Mouse (Mus musculus): ENCODE measurements around the gene Hpcal4. TPM values are rescaled to one million over a fixed set of nuclear protein-coding genes. Genes with fewer than 3 reads are reported as not detected.

Hpcal4 gene
- polyA plus RNA-seq, 1 experiment from 2014 or later, result 34.4 TPM

DNA sequence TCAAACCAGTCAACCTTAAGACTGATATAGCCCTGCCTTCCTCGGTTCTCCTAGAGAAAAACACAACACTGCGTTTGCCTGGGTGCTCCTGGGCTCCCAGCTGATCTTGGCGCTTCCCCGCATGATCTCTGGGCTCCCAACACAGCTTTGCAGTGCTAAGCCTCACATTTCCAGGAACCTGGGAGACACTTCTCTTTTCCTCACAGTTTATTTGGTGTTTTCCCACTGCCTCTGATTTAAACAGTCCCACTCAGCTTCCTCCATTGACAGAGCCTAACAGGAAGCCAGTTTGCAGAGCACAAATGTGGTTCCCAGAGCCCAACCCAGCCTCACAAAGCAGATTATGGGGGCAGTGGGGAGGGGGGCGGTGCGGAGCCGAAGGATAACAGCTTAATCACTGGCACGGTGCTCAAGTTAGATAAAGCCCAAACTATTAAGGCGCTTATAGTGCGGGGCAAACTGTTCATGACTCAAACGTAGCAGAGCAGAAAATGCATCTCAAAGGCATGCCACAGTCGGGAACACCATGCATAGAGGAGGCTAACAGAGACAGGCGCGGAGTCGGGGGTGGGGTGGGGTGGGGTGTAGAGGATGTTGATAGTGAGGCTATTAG, 20.6 kb upstream of the Hpcal4 start:
- ATAC-seq (ENCODE audit: low FRiP score), result no peak
- no peak overlapping the region for H3K27ac ChIP-seq (replicated peaks)
- H3K36me3 ChIP-seq, result no peaks in the 10 kb centered on the region
- no peak overlapping the region for H3K4me3 ChIP-seq (replicated peaks)
- H3K27me3 ChIP-seq (replicated peaks), result 0 out of 2 replicates have a peak, but pooled peaks cover 2% of the 10 kb centered on the region
- H3K4me2 ChIP-seq, result peak overlapping the region; percentile 45
- H3K9me3 ChIP-seq (replicated peaks), result no peaks in the 10 kb centered on the region
- H3K4me1 ChIP-seq, result no peaks in the 10 kb centered on the region; the same call in 1 of the 2 replicates
- no peak overlapping the region for H3K9ac ChIP-seq (replicated peaks)
- WGBS, result 13% methylated on average over 15 of the region's 15 CpGs

DNA sequence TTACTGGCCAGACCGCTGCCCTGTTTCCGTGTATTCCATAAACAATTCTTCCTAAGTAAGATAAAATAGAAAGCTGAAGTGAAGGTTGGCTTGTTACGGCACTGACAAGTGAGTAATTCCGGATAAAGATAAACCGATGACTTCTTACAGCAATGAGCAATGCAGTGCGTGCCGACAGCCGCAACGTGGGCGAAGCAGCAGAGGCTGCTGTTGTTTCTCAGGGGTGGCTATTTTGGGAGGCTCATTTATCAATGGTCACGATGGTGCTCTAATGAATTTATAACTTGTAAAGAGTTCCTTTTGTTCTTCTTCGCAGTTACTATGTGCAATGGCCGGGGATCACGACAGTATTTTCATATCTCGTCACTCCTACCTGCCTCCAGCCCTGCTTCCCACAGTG, 18.9 kb upstream of the Hpcal4 start:
- WGBS, result 73% methylated on average over 15 of the region's 15 CpGs
- no peak for ATAC-seq (ENCODE audit: low FRiP score)
- Histone ChIP-seq H3K4me3 (replicated peaks) (no peak overlapping the region), H3K9me3 (replicated peaks) (no peaks in the 10 kb centered on the region), H3K27me3 (replicated peaks) (0 out of 2 replicates have a peak, but pooled peaks cover 2% of the 10 kb centered on the region), H3K4me2 (no peak overlapping the region), H3K36me3 (no peaks in the 10 kb centered on the region), H3K9ac (replicated peaks) (no peak overlapping the region), H3K27ac (replicated peaks) (no peak overlapping the region), H3K4me1 (no peaks in the 10 kb centered on the region; the same call in 1 of the 2 replicates)

DNA sequence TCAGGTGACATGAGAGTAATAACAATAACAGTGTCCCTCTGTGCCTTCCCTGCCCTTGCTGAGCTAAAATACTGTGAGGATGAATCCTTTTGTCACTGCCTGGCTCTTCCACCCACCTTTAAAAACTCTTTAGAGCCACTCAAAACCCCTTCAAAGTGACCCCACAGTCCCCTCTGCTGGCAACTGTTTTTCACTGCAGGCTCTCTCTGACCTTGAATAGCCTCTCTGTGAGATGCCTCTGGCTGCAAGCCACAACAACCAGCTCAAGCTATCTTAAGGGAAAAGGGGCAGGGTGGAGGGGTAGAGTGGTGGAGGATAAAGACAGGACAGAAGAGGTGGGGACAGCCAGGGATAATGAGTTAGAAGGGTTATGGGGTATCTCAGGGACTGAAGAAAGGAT, 11.2 kb upstream of the Hpcal4 start:
- no peaks in the 10 kb centered on the region for H3K9me3 ChIP-seq (replicated peaks)
- H3K36me3 ChIP-seq, result no peaks in the 10 kb centered on the region
- no peaks in the 10 kb centered on the region for H3K27me3 ChIP-seq (replicated peaks)
- ATAC-seq (ENCODE audit: low FRiP score), result no peak
- H3K9ac ChIP-seq (replicated peaks), result no peak overlapping the region
- no peak overlapping the region for H3K27ac ChIP-seq (replicated peaks)
- H3K4me3 ChIP-seq (replicated peaks), result no peak overlapping the region
- H3K4me1 ChIP-seq, result no peaks in the 10 kb centered on the region
- no peak overlapping the region for H3K4me2 ChIP-seq

DNA sequence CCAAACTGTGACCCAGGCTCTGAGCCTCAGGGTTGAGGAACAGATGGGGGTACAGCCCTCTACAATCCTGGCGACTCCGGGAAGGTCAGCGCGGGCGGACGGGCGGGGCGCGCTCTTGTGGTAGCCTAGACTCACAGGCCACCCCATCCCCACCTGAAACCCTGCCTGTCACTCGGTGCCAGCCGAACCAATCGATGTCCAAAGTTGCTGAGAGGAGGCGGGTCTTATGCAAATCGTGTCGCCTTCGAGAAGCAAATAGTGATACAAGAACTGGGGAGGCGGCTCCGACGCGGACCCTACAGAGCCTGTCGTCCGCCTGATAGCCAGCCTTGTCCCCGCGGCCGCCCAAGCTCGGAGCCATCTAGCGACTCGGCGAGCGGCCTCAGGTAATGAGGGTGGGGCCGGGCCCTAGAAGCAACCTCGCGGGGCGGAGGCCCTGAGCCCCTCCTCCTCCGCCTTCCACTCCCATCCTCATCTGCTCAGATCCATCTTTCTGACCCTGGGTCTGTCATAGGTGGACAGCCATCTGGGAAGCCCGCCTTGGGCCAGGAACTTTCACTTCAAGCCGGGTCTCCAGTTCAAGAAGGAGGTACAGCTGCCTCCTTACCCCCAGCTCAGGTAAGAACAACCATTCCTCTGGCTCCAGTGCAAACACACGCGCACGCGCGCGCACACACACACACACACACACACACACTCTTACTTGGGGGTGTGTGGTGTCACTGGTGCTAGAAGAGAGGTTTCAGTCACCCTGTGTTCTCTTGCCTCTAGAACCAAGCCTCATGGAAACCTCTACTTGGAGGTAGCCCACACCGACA, 421 bp downstream of the Hpcal4 start:
- 10% methylated on average over 44 of the region's 44 CpGs for WGBS
- ATAC-seq (ENCODE audit: low FRiP score), result peak; percentile 94
- no peaks in the 10 kb centered on the region for H3K9me3 ChIP-seq (replicated peaks)
- H3K9ac ChIP-seq (replicated peaks), result peak overlapping the region; percentile 64
- H3K4me1 ChIP-seq, result peaks cover 37% of the 10 kb centered on the region
- H3K27me3 ChIP-seq (replicated peaks), result peaks cover 25% of the 10 kb centered on the region
- peak overlapping the region; percentile 88 for H3K4me2 ChIP-seq
- peak overlapping the region; percentile 60 for H3K4me3 ChIP-seq (replicated peaks)
- H3K36me3 ChIP-seq, result no peaks in the 10 kb centered on the region; the same call in 1 of the 2 replicates
- H3K27ac ChIP-seq (replicated peaks), result peak overlapping the region; percentile 76

DNA sequence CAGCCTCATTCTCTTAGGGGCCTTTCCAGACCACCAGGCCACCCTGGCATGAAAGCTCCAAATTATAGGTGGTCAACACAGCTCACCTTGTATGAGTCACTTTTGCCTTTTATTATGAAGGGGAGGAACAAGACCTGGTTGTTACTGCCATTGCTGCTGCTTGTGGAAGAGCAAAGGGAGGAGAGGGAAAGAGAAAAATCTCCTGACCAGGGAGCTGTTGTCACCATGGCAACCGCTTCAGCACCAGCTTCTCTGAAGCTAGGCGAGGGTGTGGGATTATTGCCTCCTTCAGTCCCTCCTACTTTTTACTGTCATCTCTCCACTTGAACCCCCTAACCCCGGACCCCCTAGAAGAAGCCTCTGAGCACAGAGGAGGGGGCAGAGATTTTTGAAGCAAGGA, 1.8 kb downstream of the Hpcal4 start:
- Histone ChIP-seq H3K36me3 (peaks cover 5% of the 10 kb centered on the region; the same call in 1 of the 2 replicates), H3K4me2 (peak overlapping the region; percentile 88), H3K9me3 (replicated peaks) (no peaks in the 10 kb centered on the region), H3K9ac (replicated peaks) (no peak overlapping the region), H3K27me3 (replicated peaks) (peaks cover 28% of the 10 kb centered on the region), H3K27ac (replicated peaks) (peak overlapping the region; percentile 30; the same call in 1 of the 2 replicates), H3K4me3 (replicated peaks) (peak overlapping the region; percentile 3; the same call in 1 of the 2 replicates), H3K4me1 (peaks cover 37% of the 10 kb centered on the region)
- 0 out of 2 replicates have a peak, but pooled peaks have one; percentile 25 for ATAC-seq (ENCODE audit: low FRiP score)
- WGBS, result 38% methylated on average over 3 of the region's 3 CpGs

DNA sequence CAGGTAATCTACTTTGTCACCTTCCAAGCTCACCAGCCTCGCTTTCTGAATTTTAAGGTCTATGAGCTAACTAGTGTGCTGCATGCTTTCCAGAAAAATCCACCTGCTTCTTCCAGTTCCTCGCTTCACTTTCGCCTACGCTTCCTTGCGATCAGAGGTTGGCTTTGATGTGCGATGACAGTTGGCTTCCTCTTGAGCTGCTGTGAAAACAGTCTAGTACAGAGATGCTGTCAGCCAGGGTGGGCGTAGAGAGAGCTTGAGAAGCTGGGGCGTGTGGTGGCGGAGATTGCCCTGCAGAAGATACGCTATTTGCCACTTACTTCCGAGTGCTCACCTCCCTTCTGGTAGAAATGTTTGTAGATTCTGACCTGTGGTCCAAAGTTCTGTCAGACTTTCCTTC, 9.3 kb downstream of the Hpcal4 start:
- H3K4me3 ChIP-seq (replicated peaks), result no peak overlapping the region
- WGBS, result 88% methylated on average over 11 of the region's 11 CpGs
- no peaks in the 10 kb centered on the region for H3K4me1 ChIP-seq
- H3K4me2 ChIP-seq, result no peak overlapping the region
- no peak overlapping the region for H3K27ac ChIP-seq (replicated peaks)
- peaks cover 23% of the 10 kb centered on the region for H3K36me3 ChIP-seq
- H3K27me3 ChIP-seq (replicated peaks), result peaks cover 11% of the 10 kb centered on the region; the same call in 1 of the 2 replicates
- no peak overlapping the region for H3K9ac ChIP-seq (replicated peaks)
- H3K9me3 ChIP-seq (replicated peaks), result no peaks in the 10 kb centered on the region
- ATAC-seq (ENCODE audit: low FRiP score), result no peak

DNA sequence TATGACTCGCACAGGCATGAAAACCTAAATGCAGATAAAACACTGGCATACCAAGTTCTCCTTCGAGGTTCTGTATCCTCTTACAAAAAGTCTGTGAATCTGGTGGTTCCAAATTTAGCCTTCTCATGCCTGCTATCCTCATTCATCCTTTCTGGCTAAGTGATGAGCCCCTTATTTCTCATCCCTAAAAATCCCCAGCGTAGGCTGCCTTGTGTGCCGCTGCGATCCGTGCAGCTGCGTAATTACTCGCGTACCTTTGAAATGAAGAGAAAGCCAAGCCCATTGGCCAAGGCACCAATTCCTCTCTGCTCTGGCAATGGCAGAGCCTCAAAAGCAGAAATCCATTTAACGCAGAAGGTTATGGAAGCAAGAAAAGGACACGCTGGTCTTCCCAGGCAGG, 10.8 kb downstream of the Hpcal4 start:
- WGBS, result 90% methylated on average over 11 of the region's 11 CpGs
- no peaks in the 10 kb centered on the region for H3K4me1 ChIP-seq
- no peak overlapping the region for H3K4me3 ChIP-seq (replicated peaks)
- H3K4me2 ChIP-seq, result no peak overlapping the region
- no peak overlapping the region for H3K27ac ChIP-seq (replicated peaks)
- no peak overlapping the region for H3K9ac ChIP-seq (replicated peaks)
- peaks cover 20% of the 10 kb centered on the region for H3K36me3 ChIP-seq
- no peaks in the 10 kb centered on the region for H3K9me3 ChIP-seq (replicated peaks)
- H3K27me3 ChIP-seq (replicated peaks), result peaks cover 15% of the 10 kb centered on the region
- no peak for ATAC-seq (ENCODE audit: low FRiP score)

DNA sequence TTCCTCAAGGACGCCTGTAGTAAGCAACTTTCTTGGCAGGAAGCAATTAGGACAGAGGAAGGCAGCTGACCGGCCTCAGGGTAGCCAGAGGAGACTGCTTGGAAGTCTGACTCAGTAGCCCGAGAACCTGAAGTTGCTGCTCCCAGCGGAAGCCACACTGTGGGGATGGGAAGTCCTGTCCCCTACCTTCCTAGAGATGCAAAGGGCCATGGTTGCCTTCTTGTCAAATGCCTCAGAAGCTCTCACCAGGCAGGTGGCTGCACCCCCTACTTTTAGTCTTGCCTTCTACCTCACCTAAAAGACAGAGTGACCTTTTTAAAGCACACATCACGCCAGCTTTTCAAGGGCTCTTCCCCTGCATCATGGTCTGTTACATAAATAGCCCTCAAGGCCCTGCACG, 13.7 kb downstream of the Hpcal4 start:
- no peak overlapping the region for H3K4me3 ChIP-seq (replicated peaks)
- H3K4me1 ChIP-seq, result peaks cover 10% of the 10 kb centered on the region
- H3K9ac ChIP-seq (replicated peaks), result no peak overlapping the region
- H3K4me2 ChIP-seq, result no peak overlapping the region
- peaks cover 10% of the 10 kb centered on the region for H3K36me3 ChIP-seq
- 57% methylated on average over 6 of the region's 6 CpGs for WGBS
- no peak overlapping the region for H3K27ac ChIP-seq (replicated peaks)
- H3K27me3 ChIP-seq (replicated peaks), result peaks cover 23% of the 10 kb centered on the region
- ATAC-seq (ENCODE audit: low FRiP score), result no peak
- no peaks in the 10 kb centered on the region for H3K9me3 ChIP-seq (replicated peaks)

DNA sequence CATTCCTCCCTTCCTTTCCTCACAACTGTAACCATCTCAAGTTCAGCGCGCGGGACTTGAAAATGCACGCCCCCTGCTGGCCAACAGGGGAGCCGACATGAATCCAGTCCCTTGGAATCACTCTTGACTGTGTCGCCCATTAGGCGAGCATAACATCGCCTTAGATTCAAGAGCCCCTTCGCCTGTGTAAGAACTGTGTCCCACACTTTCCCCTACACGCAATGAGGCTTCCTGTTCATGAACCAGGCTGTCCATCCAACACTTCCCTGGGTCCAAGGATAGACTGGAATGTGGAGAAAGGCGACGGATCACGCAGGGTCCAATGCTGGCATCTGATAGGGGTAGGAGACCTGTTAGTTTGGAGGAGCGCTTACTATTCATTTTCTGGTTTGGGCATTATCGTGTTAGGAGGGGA, 17.8 kb downstream of the Hpcal4 start:
- H3K9me3 ChIP-seq (replicated peaks), result no peaks in the 10 kb centered on the region
- H3K4me1 ChIP-seq, result peaks cover 14% of the 10 kb centered on the region
- peak overlapping the region; percentile 84 for H3K4me2 ChIP-seq
- ATAC-seq (ENCODE audit: low FRiP score), result peak; percentile 83
- H3K9ac ChIP-seq (replicated peaks), result peak overlapping the region; percentile 40; the same call in 1 of the 2 replicates
- H3K36me3 ChIP-seq, result no peaks in the 10 kb centered on the region
- H3K27me3 ChIP-seq (replicated peaks), result peaks cover 31% of the 10 kb centered on the region
- 2% methylated on average over 15 of the region's 15 CpGs for WGBS
- H3K4me3 ChIP-seq (replicated peaks), result peak overlapping the region; percentile 42
- H3K27ac ChIP-seq (replicated peaks), result no peak overlapping the region

DNA sequence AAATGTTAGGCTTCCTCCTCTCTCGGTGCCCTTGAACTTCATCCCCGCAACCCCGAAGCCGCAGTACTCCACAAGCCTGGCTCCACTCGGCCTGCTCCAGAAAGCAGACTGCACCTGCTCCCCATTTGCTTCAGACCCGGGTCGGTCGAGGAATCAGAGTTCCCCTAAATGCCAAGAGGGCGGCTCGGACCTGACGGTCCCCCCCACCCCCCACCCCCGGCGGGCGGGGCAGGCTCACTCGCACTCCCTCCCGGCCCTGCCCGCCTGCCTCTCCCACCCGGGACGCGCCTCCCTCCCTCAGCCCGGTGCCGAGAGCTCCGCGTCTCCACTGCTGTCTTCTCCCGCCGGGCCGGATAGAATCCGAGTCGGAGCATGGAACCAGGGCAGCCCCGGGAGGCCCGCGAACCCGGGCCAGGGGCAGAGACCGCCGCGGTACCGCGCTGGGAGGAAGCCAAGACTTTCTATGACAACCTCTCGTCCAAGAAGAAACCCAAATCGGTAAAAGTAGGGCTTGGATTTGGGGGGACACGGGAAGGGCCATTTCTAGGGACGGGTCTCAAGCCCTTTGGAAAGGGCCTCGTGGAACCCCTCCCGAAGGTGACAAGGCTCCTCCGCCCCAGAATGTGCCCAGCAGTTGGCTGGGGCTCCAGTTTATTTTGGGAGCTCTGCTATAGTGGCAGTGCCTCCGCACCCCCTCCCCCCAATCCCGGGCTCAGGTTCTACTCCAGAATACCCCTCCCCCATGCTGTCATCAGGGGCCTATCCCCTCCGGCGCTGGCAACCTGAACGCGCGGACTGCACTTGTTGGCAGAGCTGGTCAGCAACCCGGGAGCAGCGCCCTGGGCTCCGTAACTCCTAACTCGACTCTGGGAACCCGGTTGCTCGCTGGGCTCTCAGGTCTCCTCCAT, 18.4 kb downstream of the Hpcal4 start, which contains the start of gene Nt5c1a:
Nt5c1a (plus strand) TSS at position 319 of the 908 bp plus-strand sequence.
- Histone ChIP-seq H3K27ac (replicated peaks) (no peak within 1 kb of the TSS), H3K4me3 (replicated peaks) (peak within 1 kb of the TSS; percentile 42), H3K9ac (replicated peaks) (peak within 1 kb of the TSS; percentile 40), H3K4me2 (peak within 1 kb of the TSS; percentile 84), H3K27me3 (replicated peaks) (peaks cover 28% of the 10 kb centered on the region), H3K4me1 (peaks cover 14% of the 10 kb centered on the region), H3K9me3 (replicated peaks) (no peaks in the 10 kb centered on the region), H3K36me3 (no peaks in the 10 kb centered on the region)
- WGBS, result under 1% methylated on average over 52 of the region's 58 CpGs
- peak; percentile 53; the same call in 1 of the 2 replicates for ATAC-seq (ENCODE audit: low FRiP score)

DNA sequence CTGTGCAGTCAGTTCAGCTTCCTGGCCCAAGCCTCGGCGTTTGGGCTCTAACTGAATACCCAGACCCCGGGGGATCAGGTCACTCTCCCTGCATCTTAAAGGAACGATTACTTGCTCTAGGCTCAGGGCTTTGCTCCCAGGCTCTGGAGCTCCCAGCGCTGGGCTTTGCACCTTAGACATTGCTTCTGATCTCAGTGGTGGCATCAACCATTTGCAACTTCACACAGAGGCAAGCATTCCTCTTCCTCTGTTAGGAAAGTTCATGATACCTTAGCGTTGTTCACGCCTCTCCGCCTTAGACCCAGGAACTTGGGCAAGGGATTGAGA, 19.0 kb downstream of the Hpcal4 start:
- Histone ChIP-seq H3K27me3 (replicated peaks) (peaks cover 28% of the 10 kb centered on the region), H3K36me3 (no peaks in the 10 kb centered on the region), H3K4me3 (replicated peaks) (peak overlapping the region; percentile 42; the same call in 1 of the 2 replicates), H3K4me2 (peak overlapping the region; percentile 84), H3K4me1 (peaks cover 14% of the 10 kb centered on the region), H3K27ac (replicated peaks) (no peak overlapping the region), H3K9me3 (replicated peaks) (no peaks in the 10 kb centered on the region), H3K9ac (replicated peaks) (no peak overlapping the region)
- 9% methylated on average over 8 of the region's 8 CpGs for WGBS
- ATAC-seq (ENCODE audit: low FRiP score), result no peak
